Mouse (Mus musculus) forebrain, embryonic 16.5 days (tissue): Measurements from ENCODE around the gene Lmbr1l. TPM values are rescaled to one million over a fixed set of nuclear protein-coding genes. Genes with fewer than 3 reads are reported as not detected.

Experiments
- ATAC-seq: fragments of 200-750 bp; cut with Nextera tagmentation; 2 replicates; pipeline ENCODE4 v1.8.0; 2017; ENCODE audit warnings: mild to moderate bottlenecking, moderate library complexity
- H3K27ac ChIP-seq: fragments of 300-500 bp; sonication (generic); 2 replicates; pipeline ENCODE4 v1.5.1; 2014; ENCODE audit warnings: low read length, control low read depth
- H3K27me3 ChIP-seq: fragments of 300-500 bp; sonication (generic); replicated peaks from 2 replicates; pipeline ENCODE4 v1.6.1; 2014; ENCODE audit warnings: low read length; ENCODE audit not compliant: control insufficient read depth, insufficient read depth
- H3K36me3 ChIP-seq: fragments of 300-500 bp; sonication (generic); 2 replicates; pipeline ENCODE4 v1.6.1; 2014; ENCODE audit not compliant: control insufficient read depth, insufficient read depth
- H3K4me1 ChIP-seq: fragments of 300-500 bp; sonication (generic); replicated peaks from 2 replicates; pipeline ENCODE4 v1.6.1; 2014; ENCODE audit warnings: low read length; ENCODE audit not compliant: control insufficient read depth, insufficient read depth
- H3K4me2 ChIP-seq: fragments of 300-500 bp; sonication (generic); 2 replicates; pipeline ENCODE4 v1.6.1; 2014; ENCODE audit warnings: mild to moderate bottlenecking, low read length, control low read depth
- H3K4me3 ChIP-seq: fragments of 300-500 bp; sonication (generic); replicated peaks from 2 replicates; pipeline ENCODE4 v1.5.1; 2014; ENCODE audit warnings: mild to moderate bottlenecking, low read length, control low read depth
- H3K9ac ChIP-seq: fragments of 300-500 bp; sonication (generic); replicated peaks from 2 replicates; pipeline ENCODE4 v1.6.1; 2014; ENCODE audit warnings: low read depth, low read length, control low read depth
- H3K9me3 ChIP-seq: fragments of 300-500 bp; sonication (generic); 2 replicates; pipeline ENCODE4 v1.6.1; 2016; ENCODE audit warnings: low read length; ENCODE audit not compliant: control insufficient read depth
- WGBS: fragments of 180-500 bp; shearing (Covaris S2); extraction: QIAGEN DNeasy Blood & Tissue Kit; methylation state at CpG from one replicate; pipeline ENCODE4 v1.1.7; 2014; 5-methylcytosine and 5-hydroxymethylcytosine counted together
- polyA plus RNA-seq: library from polyadenylated mRNA; unstranded; fragments of >200 nt; fragmentation: Nextera tagmentation; extraction: Ambion mirVana; gene quantifications from 2 replicates; pipeline ENCODE4 v1.2.1, GENCODE M21; 2015

Lmbr1l gene
- 43.0 and 54.9 TPM in 2 replicates for polyA plus RNA-seq

- under 1% methylated on average over 78 of the region's 82 CpGs for WGBS
- Histone ChIP-seq H3K27me3 (no peaks in the 10 kb centered on the region), H3K4me3 (peak within 1 kb of the TSS; percentile 91), H3K36me3 (peaks cover 5% of the 10 kb centered on the region; the same call in 1 of the 2 replicates), H3K9ac (peak within 1 kb of the TSS; percentile 91), H3K4me2 (peak within 1 kb of the TSS; percentile 77), H3K9me3 (no peaks in the 10 kb centered on the region), H3K27ac (peak within 1 kb of the TSS; percentile 98), H3K4me1 (peaks cover 26% of the 10 kb centered on the region)
- ATAC-seq = peak; percentile 99
Observed at GRCm38 (mm10) chr15:98917538-98918498, at the start of gene Lmbr1l. Gene Lmbr1l, minus strand, starts transcription at chr15:98918231.

DNA sequence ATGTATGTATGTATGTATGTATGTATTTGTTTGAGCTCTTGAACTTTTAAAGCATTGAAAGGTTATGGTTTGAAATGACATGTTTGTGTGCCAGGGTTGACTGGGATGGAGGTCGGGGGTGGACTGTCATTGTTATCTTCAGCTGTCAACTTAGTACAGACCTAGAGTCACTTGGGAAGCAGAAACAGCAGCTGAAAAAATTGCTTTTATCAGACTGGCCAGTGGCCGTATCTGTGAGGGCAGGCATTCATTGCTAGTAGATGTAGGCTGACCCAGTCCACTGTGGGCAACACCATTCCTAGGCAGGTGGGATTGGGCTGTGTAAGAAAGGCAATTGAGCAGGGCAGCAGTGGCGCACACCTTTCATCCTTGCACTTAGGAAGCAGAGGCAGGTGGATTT, 41.5 kb upstream of the Lmbr1l start:
- Histone ChIP-seq H3K4me2 (no peak overlapping the region), H3K4me3 (no peak overlapping the region), H3K9ac (no peak overlapping the region), H3K9me3 (0 out of 2 replicates have a peak, but pooled peaks cover 3% of the 10 kb centered on the region), H3K27ac (no peak overlapping the region), H3K27me3 (no peaks in the 10 kb centered on the region), H3K36me3 (no peaks in the 10 kb centered on the region), H3K4me1 (peaks cover 8% of the 10 kb centered on the region)
- ATAC-seq = no peak
- 88% methylated on average over 3 of the region's 3 CpGs for WGBS

DNA sequence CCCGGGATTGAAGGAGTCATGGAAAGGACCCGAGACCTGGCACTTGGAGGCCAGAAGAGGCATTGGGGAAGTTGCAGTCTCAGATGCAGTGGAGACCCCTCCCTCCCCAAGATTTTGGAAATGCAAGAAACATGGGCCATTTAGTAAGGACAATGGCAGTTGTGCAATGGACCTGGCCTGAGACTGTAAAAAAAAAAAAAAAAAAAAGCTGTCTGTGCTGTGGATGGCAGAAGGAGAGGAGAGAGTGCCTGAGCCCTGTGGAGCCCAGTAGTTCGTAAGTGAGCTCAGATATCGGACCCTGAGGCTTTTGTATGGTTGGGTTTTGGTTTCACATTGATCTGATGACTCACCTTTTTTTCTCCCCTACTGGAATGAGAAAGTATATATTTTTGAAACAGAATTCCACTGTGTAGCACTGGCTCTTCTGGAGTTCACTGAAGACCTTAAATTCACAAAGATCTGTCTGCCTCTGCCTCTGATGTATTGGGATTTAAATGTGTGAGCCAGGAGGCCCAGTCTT, 40.9 kb upstream of the Lmbr1l start:
- WGBS = 89% methylated on average over 4 of the region's 4 CpGs
- Histone ChIP-seq H3K9ac (no peak overlapping the region), H3K27me3 (no peaks in the 10 kb centered on the region), H3K4me2 (no peak overlapping the region), H3K36me3 (no peaks in the 10 kb centered on the region), H3K27ac (no peak overlapping the region), H3K4me3 (no peak overlapping the region), H3K4me1 (peaks cover 8% of the 10 kb centered on the region), H3K9me3 (0 out of 2 replicates have a peak, but pooled peaks cover 3% of the 10 kb centered on the region)
- ATAC-seq = no peak

- H3K4me1 ChIP-seq = peaks cover 8% of the 10 kb centered on the region
- H3K9me3 ChIP-seq = no peaks in the 10 kb centered on the region
- H3K36me3 ChIP-seq = no peaks in the 10 kb centered on the region
- 78% methylated on average over 5 of the region's 5 CpGs for WGBS
- no peak overlapping the region for H3K4me2 ChIP-seq
- H3K27me3 ChIP-seq = no peaks in the 10 kb centered on the region
- no peak for ATAC-seq
- H3K27ac ChIP-seq = no peak overlapping the region
- H3K4me3 ChIP-seq = no peak overlapping the region
- H3K9ac ChIP-seq = no peak overlapping the region
Observed at GRCm38 (mm10) chr15:98957475-98957874, 39.4 kb upstream of the Lmbr1l start.

GRCm38 (mm10) chr15:98956000-98956399, 38.0 kb upstream of the Lmbr1l start:
- Histone ChIP-seq H3K36me3 (no peaks in the 10 kb centered on the region), H3K4me3 (no peak overlapping the region; the same call in 1 of the 2 replicates), H3K4me1 (peaks cover 8% of the 10 kb centered on the region), H3K9me3 (no peaks in the 10 kb centered on the region), H3K9ac (peak overlapping the region; percentile 89), H3K27me3 (no peaks in the 10 kb centered on the region), H3K4me2 (peak overlapping the region; percentile 90), H3K27ac (peak overlapping the region; percentile 98)
- ATAC-seq = no peak
- 40% methylated on average over 4 of the region's 4 CpGs for WGBS

- Histone ChIP-seq H3K4me1 (peaks cover 8% of the 10 kb centered on the region), H3K27me3 (no peaks in the 10 kb centered on the region), H3K9me3 (no peaks in the 10 kb centered on the region), H3K27ac (peak overlapping the region; percentile 98), H3K4me2 (peak overlapping the region; percentile 90), H3K36me3 (no peaks in the 10 kb centered on the region), H3K4me3 (peak overlapping the region; percentile 49), H3K9ac (peak overlapping the region; percentile 89)
- ATAC-seq = no peak
- 38% methylated on average over 4 of the region's 4 CpGs for WGBS
Observed at GRCm38 (mm10) chr15:98955324-98955723, 37.3 kb upstream of the Lmbr1l start.

- WGBS = 1% methylated on average over 14 of the region's 14 CpGs
- peak overlapping the region; percentile 49 for H3K4me3 ChIP-seq
- H3K27ac ChIP-seq = peak overlapping the region; percentile 98
- peak overlapping the region; percentile 90 for H3K4me2 ChIP-seq
- peaks cover under 1% of the 10 kb centered on the region; the same call in 1 of the 2 replicates for H3K36me3 ChIP-seq
- H3K4me1 ChIP-seq = peaks cover 8% of the 10 kb centered on the region
- ATAC-seq = peak; percentile 13
- H3K9me3 ChIP-seq = no peaks in the 10 kb centered on the region
- peak overlapping the region; percentile 89 for H3K9ac ChIP-seq
- no peaks in the 10 kb centered on the region for H3K27me3 ChIP-seq
Observed at GRCm38 (mm10) chr15:98954425-98955253, 36.6 kb upstream of the Lmbr1l start.

DNA sequence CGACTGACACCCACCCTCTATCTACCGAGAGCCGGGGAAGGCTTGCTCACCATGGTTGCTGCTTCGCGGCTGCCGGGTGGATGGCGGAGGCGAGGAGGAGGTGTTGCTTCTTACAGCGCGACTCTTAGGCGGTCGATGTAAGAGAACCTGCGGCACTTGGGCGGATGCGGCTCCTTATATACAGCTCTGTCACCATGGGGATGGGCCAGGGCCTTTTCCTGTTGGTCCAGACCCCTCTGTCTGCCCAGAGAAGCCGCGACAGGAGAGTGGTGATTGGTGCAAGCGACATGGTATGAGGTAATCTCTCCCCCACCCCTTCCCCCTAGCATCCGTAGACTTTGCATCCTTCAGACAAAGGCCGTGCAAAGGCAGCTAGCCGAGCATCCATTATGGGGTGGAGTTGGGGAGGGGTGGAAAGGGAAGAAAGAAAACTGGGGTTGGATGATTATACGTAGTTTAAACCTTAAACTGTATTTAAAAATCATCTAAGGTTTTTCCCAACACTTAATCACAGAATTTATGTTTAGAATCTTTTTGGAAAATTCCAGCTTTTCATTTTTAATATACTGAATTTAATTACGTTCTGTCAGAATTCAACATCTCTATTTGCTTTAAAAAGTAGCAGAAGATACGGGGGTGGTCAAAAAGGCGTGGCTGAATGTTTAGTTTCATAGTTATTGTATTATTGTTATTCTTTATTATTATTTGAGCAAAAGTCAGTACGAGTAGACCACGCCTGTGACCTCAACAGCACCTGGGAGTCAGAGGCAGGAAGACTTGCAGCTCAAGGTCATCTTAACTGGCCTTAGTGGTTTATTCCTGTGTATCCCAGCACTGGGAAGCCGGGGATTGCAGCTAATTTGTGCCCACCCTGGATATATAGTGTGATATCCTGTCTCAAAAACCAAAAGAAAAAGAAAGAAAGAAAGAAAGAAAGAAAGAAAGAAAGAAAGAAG, 35.6 kb upstream of the Lmbr1l start, which contains the start of the genes Gm49450 and Tuba1a:
Gene Gm49450 (minus strand): TSS at position 151 of the 956 bp plus-strand sequence.
Gene Tuba1a (minus strand): TSS at position 303 of the 956 bp plus-strand sequence.
- Histone ChIP-seq H3K27me3 (no peaks in the 10 kb centered on the region), H3K4me2 (peak within 1 kb of the TSS; percentile 90), H3K36me3 (peaks cover 3% of the 10 kb centered on the region; the same call in 1 of the 2 replicates), H3K27ac (peak within 1 kb of the TSS; percentile 100), H3K4me3 (peak within 1 kb of the TSS; percentile 71), H3K4me1 (peaks cover 14% of the 10 kb centered on the region), H3K9ac (peak within 1 kb of the TSS; percentile 98), H3K9me3 (no peaks in the 10 kb centered on the region)
- under 1% methylated on average over 28 of the region's 28 CpGs for WGBS
- peak; percentile 98 for ATAC-seq
